Mouse (Mus musculus): ENCODE results near the gene Gm17349. TPM values are rescaled to one million over a fixed set of nuclear protein-coding genes. Genes with fewer than 3 reads are reported as not detected.

The Gm17349 gene
- total and polyA plus RNA-seq, 2 experiments from 2014 or later = not detected

DNA sequence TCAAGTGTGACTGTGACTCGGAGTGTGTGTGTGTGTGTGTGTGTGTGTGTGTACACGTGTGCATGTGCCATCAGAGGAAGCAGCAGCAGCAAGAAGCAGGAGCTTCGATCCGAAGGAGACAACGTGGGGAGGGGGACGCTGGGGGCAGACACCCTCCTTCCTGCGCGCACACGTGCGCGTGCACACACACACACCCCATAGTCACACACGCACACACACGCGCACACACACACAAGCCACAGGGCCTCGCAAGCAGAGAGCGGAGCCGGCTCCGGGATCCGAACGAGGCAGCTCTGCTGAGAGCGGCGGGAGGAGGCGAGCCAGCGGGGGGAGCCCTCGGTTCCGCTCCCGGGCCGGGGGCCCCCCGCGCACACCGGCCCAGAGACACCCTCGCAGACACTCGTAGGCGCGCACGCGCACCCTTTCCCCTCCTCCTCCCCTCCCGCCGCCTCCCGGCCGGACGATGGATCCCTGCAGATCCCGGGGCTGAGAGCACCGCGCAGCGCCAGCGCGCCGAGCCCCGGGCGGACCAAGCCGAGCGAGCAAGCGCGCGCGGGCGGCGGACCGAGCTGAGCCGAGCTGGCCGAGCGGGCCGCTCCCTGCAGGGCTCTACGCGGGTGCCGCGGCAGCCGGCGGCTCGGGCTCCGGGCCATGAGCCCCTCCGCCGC, 35.0 kb downstream of the Gm17349 start, which contains the start of gene Asic1:
TSS of gene Asic1 (plus strand) at position 215 of the 668 bp plus-strand sequence.
- WGBS = 3% methylated on average over 21 of the region's 74 CpGs
- Histone ChIP-seq H3K27me3 (ENCODE audit: control insufficient read depth, insufficient read depth, low read length) (peaks cover 84% of the 10 kb centered on the region), H3K27ac (ENCODE audit: low read depth) (no peak within 1 kb of the TSS), H3K9ac (replicated peaks; ENCODE audit: low read depth, low read length) (0 out of 2 replicates have a peak within 1 kb of the TSS, but pooled peaks have one; percentile 4), H3K36me3 (replicated peaks; ENCODE audit: control insufficient read depth, insufficient read depth, low read length) (no peaks in the 10 kb centered on the region), H3K4me1 (ENCODE audit: control insufficient read depth, insufficient read depth) (no peaks in the 10 kb centered on the region), H3K4me3 (ENCODE audit: low read depth, low read length) (peak within 1 kb of the TSS; percentile 55), H3K9me3 (replicated peaks; ENCODE audit: control insufficient read depth, low read length) (no peaks in the 10 kb centered on the region), H3K4me2 (ENCODE audit: low read depth, low read length) (peak within 1 kb of the TSS; percentile 94)
- TF ChIP-seq CTCF (IDR thresholded peaks at IDR 0.05; ENCODE audit: low read depth) (no peak), EP300 (IDR thresholded peaks at IDR 0.05; ENCODE audit: low read depth) (no peak)
- no peak for DNase-seq (ENCODE audit: low spot score)
- ATAC-seq (ENCODE audit: insufficient read depth, low read depth) = peak; percentile 68

DNA sequence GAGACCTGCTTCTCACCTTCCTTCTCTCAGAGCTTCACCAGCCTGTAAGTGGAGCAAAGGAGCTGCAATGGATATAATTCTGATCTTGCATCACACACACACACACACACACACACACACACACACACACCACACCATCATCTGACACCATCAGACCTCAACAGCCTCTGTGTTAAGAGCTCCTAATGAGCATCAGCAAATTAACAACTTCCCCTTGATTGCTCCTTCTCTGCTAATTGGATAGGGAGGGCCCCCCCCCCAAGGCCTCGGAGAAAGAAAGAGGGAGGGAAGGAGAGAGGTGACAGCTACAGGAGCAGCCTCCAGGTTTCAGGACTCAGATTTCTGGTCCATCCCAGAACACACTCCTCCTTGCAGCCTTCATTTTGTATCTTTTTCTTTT, 35.9 kb downstream of the Gm17349 start:
- Histone ChIP-seq H3K4me3 (ENCODE audit: low read depth, low read length) (no peak overlapping the region), H3K4me1 (ENCODE audit: control insufficient read depth, insufficient read depth) (peaks cover 8% of the 10 kb centered on the region; the same call in 1 of the 2 replicates), H3K9ac (replicated peaks; ENCODE audit: low read depth, low read length) (no peak overlapping the region), H3K27me3 (ENCODE audit: control insufficient read depth, insufficient read depth, low read length) (peaks cover 82% of the 10 kb centered on the region), H3K4me2 (ENCODE audit: low read depth, low read length) (no peak overlapping the region), H3K27ac (ENCODE audit: low read depth) (no peak overlapping the region), H3K9me3 (replicated peaks; ENCODE audit: control insufficient read depth, low read length) (no peaks in the 10 kb centered on the region), H3K36me3 (replicated peaks; ENCODE audit: control insufficient read depth, insufficient read depth, low read length) (no peaks in the 10 kb centered on the region)
- ATAC-seq (ENCODE audit: insufficient read depth, low read depth) (no peak), DNase-seq (ENCODE audit: low spot score) (no peak)
- WGBS = 0% methylated on average over 1 of the region's 1 CpGs
- TF ChIP-seq EP300 (IDR thresholded peaks at IDR 0.05; ENCODE audit: low read depth) (no peak), CTCF (IDR thresholded peaks at IDR 0.05; ENCODE audit: low read depth) (no peak)

- Histone ChIP-seq H3K27ac (ENCODE audit: low read depth) (no peak overlapping the region), H3K4me1 (ENCODE audit: control insufficient read depth, insufficient read depth) (peaks cover 13% of the 10 kb centered on the region; the same call in 1 of the 2 replicates), H3K4me2 (ENCODE audit: low read depth, low read length) (no peak overlapping the region), H3K4me3 (ENCODE audit: low read depth, low read length) (no peak overlapping the region), H3K9ac (replicated peaks; ENCODE audit: low read depth, low read length) (no peak overlapping the region), H3K9me3 (replicated peaks; ENCODE audit: control insufficient read depth, low read length) (no peaks in the 10 kb centered on the region), H3K27me3 (ENCODE audit: control insufficient read depth, insufficient read depth, low read length) (peaks cover 77% of the 10 kb centered on the region), H3K36me3 (replicated peaks; ENCODE audit: control insufficient read depth, insufficient read depth, low read length) (no peaks in the 10 kb centered on the region)
- TF ChIP-seq CTCF (IDR thresholded peaks at IDR 0.05; ENCODE audit: low read depth) = peak; percentile 95
- TF ChIP-seq EP300 (IDR thresholded peaks at IDR 0.05; ENCODE audit: low read depth) = no peak
- ATAC-seq (ENCODE audit: insufficient read depth, low read depth) (peak; percentile 42; the same call in 1 of the 2 replicates), DNase-seq (ENCODE audit: low spot score) (peak; percentile 67)
- WGBS = 3% methylated on average over 12 of the region's 12 CpGs
Observed at GRCm38 (mm10) chr15:99668881-99669280, 36.4 kb downstream of the Gm17349 start.

DNA sequence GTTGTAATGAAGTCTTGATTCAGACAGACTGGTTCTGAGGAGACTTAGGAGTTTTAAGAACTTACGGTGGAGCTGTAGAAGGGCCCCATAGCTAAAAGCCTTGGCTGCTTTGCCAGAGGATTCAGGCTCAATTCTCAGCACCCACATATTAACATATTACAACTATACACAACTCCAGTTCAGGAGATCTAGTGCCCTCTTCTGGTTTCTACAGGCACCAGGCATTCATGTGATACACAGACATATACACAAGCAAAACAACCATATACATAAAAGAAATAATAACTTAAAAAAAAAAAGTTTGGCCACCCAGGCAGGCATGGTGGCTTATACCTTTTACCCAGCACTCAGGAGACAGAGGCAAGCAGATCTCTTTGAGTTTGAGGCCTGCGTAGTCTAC, 37.7 kb downstream of the Gm17349 start:
- H3K9me3 ChIP-seq (replicated peaks; ENCODE audit: control insufficient read depth, low read length) = no peaks in the 10 kb centered on the region
- WGBS = 98% methylated on average over 2 of the region's 2 CpGs

GRCm38 (mm10) chr15:99664600-99665451, 40.5 kb downstream of the Gm17349 start:
- Histone ChIP-seq H3K36me3 (replicated peaks; ENCODE audit: control insufficient read depth, insufficient read depth, low read length) (no peaks in the 10 kb centered on the region), H3K9ac (replicated peaks; ENCODE audit: low read depth, low read length) (peak overlapping the region; percentile 52), H3K27me3 (ENCODE audit: control insufficient read depth, insufficient read depth, low read length) (peaks cover 40% of the 10 kb centered on the region), H3K9me3 (replicated peaks; ENCODE audit: control insufficient read depth, low read length) (no peaks in the 10 kb centered on the region), H3K4me1 (ENCODE audit: control insufficient read depth, insufficient read depth) (peaks cover 13% of the 10 kb centered on the region; the same call in 1 of the 2 replicates), H3K4me3 (ENCODE audit: low read depth, low read length) (peak overlapping the region; percentile 53), H3K4me2 (ENCODE audit: low read depth, low read length) (peak overlapping the region; percentile 94), H3K27ac (ENCODE audit: low read depth) (no peak overlapping the region)
- ATAC-seq (ENCODE audit: insufficient read depth, low read depth) (peak; percentile 66), DNase-seq (ENCODE audit: low spot score) (peak; percentile 67)
- WGBS = 1% methylated on average over 52 of the region's 52 CpGs
- TF ChIP-seq EP300 (IDR thresholded peaks at IDR 0.05; ENCODE audit: low read depth) (no peak), CTCF (IDR thresholded peaks at IDR 0.05; ENCODE audit: low read depth) (no peak)

More for the DNA sequence above, 37.7 kb downstream of the Gm17349 start:
- ATAC-seq (ENCODE audit: insufficient read depth, low read depth) (no peak), DNase-seq (ENCODE audit: low spot score) (no peak)
- TF ChIP-seq EP300 (IDR thresholded peaks at IDR 0.05; ENCODE audit: low read depth) = no peak
- TF ChIP-seq CTCF (IDR thresholded peaks at IDR 0.05; ENCODE audit: low read depth) = no peak
- no peak overlapping the region for H3K27ac ChIP-seq (ENCODE audit: low read depth)
- H3K4me3 ChIP-seq (ENCODE audit: low read depth, low read length) = no peak overlapping the region
- H3K27me3 ChIP-seq (ENCODE audit: control insufficient read depth, insufficient read depth, low read length) = peaks cover 66% of the 10 kb centered on the region
- peaks cover 13% of the 10 kb centered on the region; the same call in 1 of the 2 replicates for H3K4me1 ChIP-seq (ENCODE audit: control insufficient read depth, insufficient read depth)
- no peak overlapping the region for H3K9ac ChIP-seq (replicated peaks; ENCODE audit: low read depth, low read length)
- no peak overlapping the region for H3K4me2 ChIP-seq (ENCODE audit: low read depth, low read length)
- no peaks in the 10 kb centered on the region for H3K36me3 ChIP-seq (replicated peaks; ENCODE audit: control insufficient read depth, insufficient read depth, low read length)
